Mouse (Mus musculus): ENCODE data around the gene B4galt7. TPM values are rescaled to one million over a fixed set of nuclear protein-coding genes. Genes with fewer than 3 reads are reported as not detected.

B4galt7 gene
- 3.3 TPM for polyA plus RNA-seq (2014; fragmentation: Illumina TruSeq; extraction: RNeasy Lipid Tissue Mini Kit (QIAGEN cat#74804); ENCODE audit: low read depth, low replicate concordance)

DNA sequence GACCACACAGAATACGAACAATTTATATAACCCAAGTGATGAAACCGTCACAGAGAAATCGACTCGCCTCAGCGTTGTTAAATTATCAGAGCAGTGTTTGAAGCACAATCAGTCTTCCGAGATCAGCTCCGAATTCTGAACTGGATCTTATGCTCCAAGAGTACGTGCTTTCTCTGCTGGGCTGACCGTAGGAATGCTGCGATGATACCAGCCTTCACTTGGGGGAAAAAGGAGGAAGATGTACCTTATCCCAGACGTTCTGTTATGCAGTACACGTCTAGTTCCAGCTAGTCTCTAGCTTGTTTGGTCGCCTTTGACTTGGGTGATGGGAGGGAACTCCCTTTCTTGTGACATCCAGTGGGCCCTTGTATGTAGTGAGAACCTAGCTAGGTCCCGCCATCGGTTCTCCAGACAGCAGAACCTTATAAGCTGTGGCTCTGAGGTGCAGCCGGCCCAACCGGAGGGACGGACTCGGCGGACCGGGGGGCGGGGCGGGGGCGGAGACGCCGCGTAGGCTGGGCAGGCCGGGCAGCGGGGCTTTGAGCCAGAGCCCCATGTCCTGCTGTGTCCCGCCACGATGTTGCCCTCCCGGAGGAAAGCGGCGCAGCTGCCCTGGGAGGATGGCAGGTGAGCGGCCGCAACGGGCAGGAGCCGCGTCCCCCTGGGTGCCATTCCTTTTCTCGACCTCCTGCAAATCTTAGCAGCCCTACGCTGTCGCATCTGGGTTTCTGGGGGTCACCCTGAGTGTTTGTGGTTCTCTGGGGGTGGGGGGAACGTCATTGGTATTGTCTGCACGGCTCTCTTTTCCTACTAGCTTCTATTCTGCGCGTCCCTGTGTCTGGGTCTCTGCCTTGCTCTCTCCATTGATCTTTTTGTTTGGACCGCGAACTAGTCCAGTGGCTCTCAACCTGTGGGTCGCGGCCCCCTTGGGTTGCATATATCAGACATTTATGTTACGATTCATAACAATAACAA lies at the start of gene B4galt7:
Gene B4galt7 (plus strand): TSS at position 331 of the 975 bp plus-strand sequence.

GRCm38 (mm10) chr13:55571027-55571751 lies 28.5 kb upstream of the B4galt7 start, which contains the start of gene Fam193b:
Gene Fam193b, minus strand, starts transcription at chr13:55571120.

GRCm38 (mm10) chr13:55573432-55573831 lies 26.3 kb upstream of the B4galt7 start, which contains the start of gene Tmed9:
Gene Tmed9, plus strand, starts transcription at chr13:55573732.

DNA sequence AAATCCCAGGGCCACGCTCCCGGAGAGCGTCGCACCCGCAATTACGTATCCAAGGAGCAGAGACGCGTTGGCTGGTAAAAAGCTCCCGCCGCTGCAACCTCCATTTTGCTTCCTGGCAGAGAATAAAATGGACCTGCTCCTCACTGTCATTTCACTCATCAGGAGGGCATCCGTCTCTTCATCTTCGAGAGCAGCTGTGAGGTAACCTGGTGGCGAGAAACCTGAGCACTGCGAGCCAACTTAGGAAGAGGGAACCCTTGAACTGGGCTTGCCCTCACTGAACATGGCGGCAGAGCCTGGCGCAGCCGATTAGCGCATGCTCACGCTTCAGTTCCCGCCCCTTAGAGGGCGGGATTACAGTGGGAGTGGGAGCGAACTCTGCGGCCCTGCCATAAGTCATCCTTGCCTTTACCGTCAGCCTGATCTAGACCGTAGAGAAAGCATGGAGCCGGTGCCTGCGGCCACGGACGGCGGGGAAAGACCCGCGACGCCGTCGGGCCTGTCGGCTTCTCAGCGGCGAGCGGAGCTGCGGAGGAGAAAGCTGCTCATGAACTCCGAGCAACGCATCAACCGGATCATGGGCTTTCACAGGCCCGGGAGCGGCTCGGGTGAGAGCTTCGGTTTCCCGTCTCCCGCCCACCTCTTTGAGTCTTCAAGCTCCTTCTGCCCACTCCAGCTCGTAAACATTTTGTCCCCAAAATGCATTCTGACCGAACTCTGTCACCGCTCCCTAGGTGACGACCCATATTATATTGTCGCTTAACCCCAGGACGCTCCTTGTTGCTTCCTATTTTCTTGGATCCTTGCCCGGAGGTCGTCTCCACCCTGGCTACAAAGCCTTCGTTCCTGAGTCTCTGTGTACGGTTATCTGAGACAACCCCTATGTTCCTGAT lies 23.2 kb downstream of the B4galt7 start, which contains the start of gene Caml:
Gene Caml (plus strand): TSS at position 357 of the 893 bp plus-strand sequence.

DNA sequence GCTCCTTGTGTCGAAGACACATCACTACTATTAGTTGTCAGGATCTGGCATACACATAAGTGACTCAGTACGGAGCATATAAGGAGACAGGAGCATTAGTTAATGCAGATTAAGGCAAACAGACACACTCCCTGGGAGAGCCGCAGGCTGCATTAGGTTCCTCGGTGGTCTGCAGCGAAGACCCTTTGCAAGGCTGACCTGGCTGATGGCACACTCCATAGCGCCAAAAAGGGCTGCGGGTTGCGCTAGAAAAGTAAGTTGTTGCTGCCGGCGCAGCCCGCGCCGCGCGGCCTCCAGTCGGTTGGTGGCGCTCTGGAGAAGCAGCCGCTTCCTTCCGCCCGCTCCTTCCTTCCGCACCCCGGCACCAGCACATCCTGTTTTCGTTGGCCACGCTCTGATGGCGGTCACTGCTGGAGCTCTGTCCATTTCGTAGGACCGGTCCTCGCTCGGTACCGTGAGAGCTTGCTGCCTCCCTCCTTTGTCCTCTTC lies 35.0 kb downstream of the B4galt7 start, which contains the start of gene Ddx46:
Gene Ddx46 (plus strand): TSS at position 389 of the 489 bp plus-strand sequence.

Other genes with a start within 250 kb of the B4galt7 start
- 29.8 TPM for gene Lman2, start 237.1 kb upstream of the B4galt7 start, polyA plus RNA-seq (2014; fragmentation: Illumina TruSeq; extraction: RNeasy Lipid Tissue Mini Kit (QIAGEN cat#74804); ENCODE audit: low read depth, low replicate concordance)
- gene Rgs14, start 230.2 kb upstream of the B4galt7 start, polyA plus RNA-seq (2014; fragmentation: Illumina TruSeq; extraction: RNeasy Lipid Tissue Mini Kit (QIAGEN cat#74804); ENCODE audit: low read depth, low replicate concordance) = not detected
- gene Slc34a1, start 201.7 kb upstream of the B4galt7 start, polyA plus RNA-seq (2014; fragmentation: Illumina TruSeq; extraction: RNeasy Lipid Tissue Mini Kit (QIAGEN cat#74804); ENCODE audit: low read depth, low replicate concordance) = not detected
- not detected for gene Pfn3, start 184.7 kb upstream of the B4galt7 start, polyA plus RNA-seq (2014; fragmentation: Illumina TruSeq; extraction: RNeasy Lipid Tissue Mini Kit (QIAGEN cat#74804); ENCODE audit: low read depth, low replicate concordance)
- not detected for gene F12, start 173.1 kb upstream of the B4galt7 start, polyA plus RNA-seq (2014; fragmentation: Illumina TruSeq; extraction: RNeasy Lipid Tissue Mini Kit (QIAGEN cat#74804); ENCODE audit: low read depth, low replicate concordance)
- 10.4 TPM for gene Grk6, start 154.8 kb upstream of the B4galt7 start, polyA plus RNA-seq (2014; fragmentation: Illumina TruSeq; extraction: RNeasy Lipid Tissue Mini Kit (QIAGEN cat#74804); ENCODE audit: low read depth, low replicate concordance)
- gene Prr7, start 135.6 kb upstream of the B4galt7 start, polyA plus RNA-seq (2014; fragmentation: Illumina TruSeq; extraction: RNeasy Lipid Tissue Mini Kit (QIAGEN cat#74804); ENCODE audit: low read depth, low replicate concordance) = not detected
- gene Dbn1, start 111.8 kb upstream of the B4galt7 start, polyA plus RNA-seq (2014; fragmentation: Illumina TruSeq; extraction: RNeasy Lipid Tissue Mini Kit (QIAGEN cat#74804); ENCODE audit: low read depth, low replicate concordance) = 0.98 TPM
- 1.1 TPM for gene Pdlim7, start 86.2 kb upstream of the B4galt7 start, polyA plus RNA-seq (2014; fragmentation: Illumina TruSeq; extraction: RNeasy Lipid Tissue Mini Kit (QIAGEN cat#74804); ENCODE audit: low read depth, low replicate concordance)
- gene Dok3, start 70.6 kb upstream of the B4galt7 start, polyA plus RNA-seq (2014; fragmentation: Illumina TruSeq; extraction: RNeasy Lipid Tissue Mini Kit (QIAGEN cat#74804); ENCODE audit: low read depth, low replicate concordance) = 0.35 TPM
- 1.0 TPM for gene Ddx41, start 63.2 kb upstream of the B4galt7 start, polyA plus RNA-seq (2014; fragmentation: Illumina TruSeq; extraction: RNeasy Lipid Tissue Mini Kit (QIAGEN cat#74804); ENCODE audit: low read depth, low replicate concordance)
- 7.6 TPM for gene Fam193b, start 28.8 kb upstream of the B4galt7 start, polyA plus RNA-seq (2014; fragmentation: Illumina TruSeq; extraction: RNeasy Lipid Tissue Mini Kit (QIAGEN cat#74804); ENCODE audit: low read depth, low replicate concordance)
- 57.2 TPM for gene Tmed9, start 26.2 kb upstream of the B4galt7 start, polyA plus RNA-seq (2014; fragmentation: Illumina TruSeq; extraction: RNeasy Lipid Tissue Mini Kit (QIAGEN cat#74804); ENCODE audit: low read depth, low replicate concordance)
- gene Caml, start 23.1 kb downstream of the B4galt7 start, polyA plus RNA-seq (2014; fragmentation: Illumina TruSeq; extraction: RNeasy Lipid Tissue Mini Kit (QIAGEN cat#74804); ENCODE audit: low read depth, low replicate concordance) = 57.1 TPM
- gene Ddx46, start 35.1 kb downstream of the B4galt7 start, polyA plus RNA-seq (2014; fragmentation: Illumina TruSeq; extraction: RNeasy Lipid Tissue Mini Kit (QIAGEN cat#74804); ENCODE audit: low read depth, low replicate concordance) = 91.2 TPM
- 129 TPM for gene B230219D22Rik, start 93.2 kb downstream of the B4galt7 start, polyA plus RNA-seq (2014; fragmentation: Illumina TruSeq; extraction: RNeasy Lipid Tissue Mini Kit (QIAGEN cat#74804); ENCODE audit: low read depth, low replicate concordance)
- 84.2 TPM for gene Txndc15, start 114.8 kb downstream of the B4galt7 start, polyA plus RNA-seq (2014; fragmentation: Illumina TruSeq; extraction: RNeasy Lipid Tissue Mini Kit (QIAGEN cat#74804); ENCODE audit: low read depth, low replicate concordance)
- 12.6 TPM for gene Pcbd2, start 127.5 kb downstream of the B4galt7 start, polyA plus RNA-seq (2014; fragmentation: Illumina TruSeq; extraction: RNeasy Lipid Tissue Mini Kit (QIAGEN cat#74804); ENCODE audit: low read depth, low replicate concordance)
- gene Catsper3, start 184.7 kb downstream of the B4galt7 start, polyA plus RNA-seq (2014; fragmentation: Illumina TruSeq; extraction: RNeasy Lipid Tissue Mini Kit (QIAGEN cat#74804); ENCODE audit: low read depth, low replicate concordance) = not detected
- gene Pitx1, start 236.3 kb downstream of the B4galt7 start, polyA plus RNA-seq (2014; fragmentation: Illumina TruSeq; extraction: RNeasy Lipid Tissue Mini Kit (QIAGEN cat#74804); ENCODE audit: low read depth, low replicate concordance) = 0.22 TPM